Mouse (Mus musculus) mouse embryonic stem cell (cell line): ENCODE data around the gene Atp11c.

Experiments used
- in situ Hi-C, 2 experiments: fragments of 300-500 bp; cut with MboI; formaldehyde crosslinking; loops; 1 replicate in 1 of 2; 3 replicates in 1 of 2; pipeline ENCODE4 v1.14.3; 2019 to 2020; ENCODE audit warnings: low sequenced_read_pairs in 2 of 2, low pct_unique_long_range_greater_than_20kb in 1 of 2, mixed read lengths in 1 of 2; ENCODE audit not compliant: unreplicated experiment in 1 of 2

Atp11c gene

GRCm38 (mm10) chrX:60403764-60404667 lies 188.5 kb downstream of the Atp11c start:
- in situ Hi-C loops: no loop called here

GRCm38 (mm10) chrX:60403062-60403763 lies 189.3 kb downstream of the Atp11c start:
- in situ Hi-C loops: no loop called here

- in situ Hi-C loops: no loop called here
These were observed 198.2 kb downstream of the Atp11c start for GRCm38 (mm10) chrX:60394292-60394691.

- in situ Hi-C loops: no loop called here
These were observed 205.6 kb downstream of the Atp11c start for GRCm38 (mm10) chrX:60386852-60387251.

- in situ Hi-C loops: no loop called here
These were observed 210.8 kb downstream of the Atp11c start for GRCm38 (mm10) chrX:60381711-60382110.

- in situ Hi-C loops: no loop called here
These were observed 212.1 kb downstream of the Atp11c start for GRCm38 (mm10) chrX:60380386-60380785.

GRCm38 (mm10) chrX:60348741-60349140 lies 243.8 kb downstream of the Atp11c start:
- in situ Hi-C loops: no loop called here

GRCm38 (mm10) chrX:60345447-60345846 lies 247.1 kb downstream of the Atp11c start:
- in situ Hi-C loops: no loop called here

- in situ Hi-C loops: no loop called here
These were observed 247.5 kb downstream of the Atp11c start for GRCm38 (mm10) chrX:60344991-60345390.

- in situ Hi-C loops: no loop called here
These were observed 262.8 kb downstream of the Atp11c start for GRCm38 (mm10) chrX:60329735-60330134.

GRCm38 (mm10) chrX:60321321-60321720 lies 271.2 kb downstream of the Atp11c start:
- in situ Hi-C loops: no loop called here

- in situ Hi-C loops: no loop called here
These were observed 274.8 kb downstream of the Atp11c start for GRCm38 (mm10) chrX:60317661-60318060.

- in situ Hi-C loops: no loop called here
These were observed 300.2 kb downstream of the Atp11c start for GRCm38 (mm10) chrX:60292335-60292734.

GRCm38 (mm10) chrX:60255346-60255745 lies 337.2 kb downstream of the Atp11c start:
- in situ Hi-C loops: no loop called here

GRCm38 (mm10) chrX:60187726-60188125 lies 404.8 kb downstream of the Atp11c start:
- in situ Hi-C loops: no loop called here

GRCm38 (mm10) chrX:60182611-60183010 lies 409.9 kb downstream of the Atp11c start:
- in situ Hi-C loops: no loop called here

GRCm38 (mm10) chrX:60178744-60179458 lies 413.6 kb downstream of the Atp11c start, which contains the start of gene Mcf2:
TSS of gene Mcf2 (minus strand) at chrX:60179089.
- in situ Hi-C loops: no loop called here

- in situ Hi-C loops: no loop called here
These were observed 414.3 kb downstream of the Atp11c start for GRCm38 (mm10) chrX:60178025-60178743.
